Mouse (Mus musculus) myocyte (in vitro differentiated cells): ENCODE data around the gene Pex13.

Source experiments
- E2F4 ChIP-seq: IDR thresholded peaks from one replicate; pipeline ENCODE4 v1.6.1; 2011; ENCODE audit warnings: mild to moderate bottlenecking, control low read depth, moderate library complexity; ENCODE audit not compliant: insufficient read depth
- MYOD1 ChIP-seq, 3 experiments: IDR thresholded peaks; one replicate each; pipeline ENCODE4 v1.6.1; 2011; ENCODE audit warnings: control low read depth in 2 of 3, low read depth in 2 of 3, mild to moderate bottlenecking in 2 of 3, moderate library complexity in 1 of 3; ENCODE audit not compliant: insufficient read length in 2 of 3, control insufficient read depth in 1 of 3
- MYOG ChIP-seq, 3 experiments: IDR thresholded peaks; one replicate each; pipeline ENCODE4 v1.6.1; 2011; ENCODE audit warnings: control low read depth in 2 of 3, low read depth in 2 of 3, mild to moderate bottlenecking in 2 of 3; ENCODE audit not compliant: insufficient read length in 2 of 3, control insufficient read depth in 1 of 3, insufficient read depth in 1 of 3
- POLR2A ChIP-seq: IDR thresholded peaks from one replicate; pipeline ENCODE4 v1.6.1; 2011; ENCODE audit warnings: low read depth, mild to moderate bottlenecking, control low read depth, moderate library complexity; ENCODE audit not compliant: insufficient read length
- POLR2AphosphoS2 ChIP-seq: IDR thresholded peaks from one replicate; pipeline ENCODE4 v1.6.1; 2011; ENCODE audit warnings: low read depth, control low read depth; ENCODE audit not compliant: insufficient read length
- SRF ChIP-seq: IDR thresholded peaks from one replicate; pipeline ENCODE4 v1.6.1; 2011; ENCODE audit warnings: low read depth; ENCODE audit not compliant: control insufficient read depth, insufficient read length
- TCF12 ChIP-seq: IDR thresholded peaks from one replicate; pipeline ENCODE4 v1.6.1; 2011; ENCODE audit warnings: mild to moderate bottlenecking, control low read depth; ENCODE audit not compliant: poor library complexity, insufficient read depth, severe bottlenecking
- USF1 ChIP-seq: IDR thresholded peaks from one replicate; pipeline ENCODE4 v1.6.1; 2011; ENCODE audit warnings: low read depth, mild to moderate bottlenecking, control low read depth, moderate library complexity

DNA sequence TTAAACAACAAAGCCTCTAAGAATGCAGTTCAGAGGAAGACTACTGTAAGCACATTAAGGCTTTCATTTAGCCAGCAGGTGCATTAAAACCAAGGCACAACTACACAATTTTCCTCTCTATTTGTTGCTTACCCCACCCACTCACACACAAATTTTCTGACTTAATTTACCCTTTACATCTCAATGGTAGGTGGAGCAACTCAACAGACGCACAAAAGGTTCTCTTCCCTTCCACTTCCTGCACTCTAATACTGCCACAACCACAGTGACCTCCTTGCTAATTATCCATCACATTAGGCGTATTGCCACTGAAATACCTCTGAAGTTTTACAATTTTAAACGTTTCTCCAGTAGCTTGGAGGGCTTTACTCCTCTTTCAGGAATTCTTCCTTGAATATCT, 12.1 kb downstream of the Pex13 start:
- no peak for TF ChIP-seq POLR2A
- TF ChIP-seq MYOG (IDR thresholded peaks at IDR 0.05; ENCODE audit: control insufficient read depth in 1 of 3, insufficient read depth in 1 of 3, insufficient read length in 2 of 3, low read depth in 2 of 3) = no peak
- no peak for TF ChIP-seq MYOD1 (IDR thresholded peaks at IDR 0.05; ENCODE audit: control insufficient read depth in 1 of 3, insufficient read length in 2 of 3, low read depth in 2 of 3)
- TF ChIP-seq POLR2AphosphoS2 = no peak
- no peak for TF ChIP-seq USF1
- no peak for TF ChIP-seq E2F4
- TF ChIP-seq TCF12 = no peak
- TF ChIP-seq SRF = no peak
